15 mouse cellular contexts compared by ENCODE assay signal in the genomic region with DNA sequence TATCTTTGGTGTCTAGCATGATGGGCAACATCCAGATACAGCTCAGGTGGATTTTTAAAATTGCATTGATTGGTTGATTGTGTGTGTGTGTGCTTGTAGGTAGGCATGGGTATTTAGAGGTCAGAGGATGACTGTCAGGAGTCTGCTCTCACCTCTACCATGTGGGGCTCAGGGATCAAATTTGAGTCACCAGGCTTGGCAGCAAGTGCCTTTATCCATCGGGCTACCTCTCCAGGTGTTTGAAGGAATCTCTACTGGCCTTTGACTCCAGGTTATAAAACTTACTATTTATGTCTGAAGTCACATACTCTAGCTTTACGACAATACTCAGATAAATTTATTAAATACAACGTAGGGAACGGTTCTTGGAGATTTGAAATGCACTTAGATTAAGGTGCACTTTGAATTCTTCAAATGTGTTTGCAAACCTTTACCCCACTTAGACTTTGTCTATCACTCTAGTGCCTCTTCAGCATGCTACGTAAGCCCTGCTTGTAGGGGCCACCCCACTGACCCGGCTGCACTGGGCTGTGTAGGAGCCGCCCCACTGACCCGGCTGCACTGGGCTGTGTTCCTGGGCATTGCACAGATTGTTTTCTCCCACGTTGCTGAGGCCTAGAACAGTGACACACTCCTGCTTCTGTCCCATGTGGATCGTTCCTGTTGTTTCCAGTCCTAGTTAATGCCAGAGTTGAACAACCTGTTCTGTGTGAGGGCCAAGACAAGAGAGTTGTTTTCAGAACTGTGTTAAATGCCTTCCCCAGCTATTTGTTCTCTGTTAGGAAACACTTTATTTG. TPM values are rescaled to one million over a fixed set of nuclear protein-coding genes. Genes with fewer than 3 reads are reported as not detected.
DNase-seq lines count a peak whose midpoint lies in the region; ATAC-seq and TF ChIP-seq lines count a peak whose summit lies in the region.
"Had no signal": no experiment of that assay in that cellular context is flagged by ENCODE, and none has a peak within 500 bp of the region (broad histone marks: within the 10 kb centered on the region; RNA-seq: fewer than 3 reads in every experiment).

No protein-coding gene starts in this region.

- TF ChIP-seq CTCF in lung, adult 2 months (IDR thresholded peaks at IDR 0.05; ENCODE audit: insufficient read depth, low read length): no peak
- no peak for TF ChIP-seq CTCF in stomach, postnatal 0 days (IDR thresholded peaks at IDR 0.05; ENCODE audit: low read depth)

- TF ChIP-seq EP300 in stomach, postnatal 0 days (optimal IDR thresholded peaks at IDR 0.05): no peak

- no peaks in the 10 kb centered on the region for H3K27me3 ChIP-seq in liver, embryonic 15.5 days
- no peaks in the 10 kb centered on the region for H3K27me3 ChIP-seq in liver, embryonic 11.5 days (replicated peaks; ENCODE audit: control insufficient read depth, insufficient read depth, low read length)
- no peaks in the 10 kb centered on the region for H3K27me3 ChIP-seq in kidney, embryonic 15.5 days
- H3K27me3 ChIP-seq in stomach, postnatal 0 days (ENCODE audit: control insufficient read depth, insufficient read depth, low read length): no peaks in the 10 kb centered on the region
- no peaks in the 10 kb centered on the region for H3K27me3 ChIP-seq in heart, embryonic 10.5 days (ENCODE audit: insufficient read depth, poor library complexity, severe bottlenecking)
- H3K27me3 ChIP-seq: hindbrain, embryonic 12.5 days; liver, embryonic 13.5 days had no signal

- no peak for TF ChIP-seq POLR2A in lung, adult 2 months (IDR thresholded peaks at IDR 0.05; ENCODE audit: borderline replicate concordance, extremely low read depth, low read depth, low read length)

- H3K36me3 ChIP-seq in liver, embryonic 15.5 days (replicated peaks): peaks cover 84% of the 10 kb centered on the region
- H3K36me3 ChIP-seq in liver, embryonic 11.5 days (ENCODE audit: control insufficient read depth, insufficient read depth, low read length): peaks cover 32% of the 10 kb centered on the region
- peaks cover 71% of the 10 kb centered on the region for H3K36me3 ChIP-seq in kidney, embryonic 15.5 days
- peaks cover 13% of the 10 kb centered on the region; the same call in 1 of the 2 replicates for H3K36me3 ChIP-seq in stomach, postnatal 0 days (ENCODE audit: control insufficient read depth, insufficient read depth, low read length)
- H3K36me3 ChIP-seq in heart, embryonic 10.5 days: peaks cover 50% of the 10 kb centered on the region

- H3K4me2 ChIP-seq in liver, embryonic 15.5 days: no peak overlapping the region
- no peak overlapping the region for H3K4me2 ChIP-seq in liver, embryonic 11.5 days
- no peak overlapping the region for H3K4me2 ChIP-seq in kidney, embryonic 15.5 days
- no peak overlapping the region for H3K4me2 ChIP-seq in stomach, postnatal 0 days (replicated peaks; ENCODE audit: low read depth)
- H3K4me2 ChIP-seq: hindbrain, embryonic 12.5 days; liver, embryonic 13.5 days; midbrain, embryonic 11.5 days had no signal

- H3K9me3 ChIP-seq in liver, embryonic 15.5 days (replicated peaks): no peaks in the 10 kb centered on the region
- H3K9me3 ChIP-seq in liver, embryonic 11.5 days (ENCODE audit: control insufficient read depth, low read length): no peaks in the 10 kb centered on the region
- no peaks in the 10 kb centered on the region for H3K9me3 ChIP-seq in kidney, embryonic 15.5 days (replicated peaks)
- H3K9me3 ChIP-seq in stomach, postnatal 0 days (ENCODE audit: control insufficient read depth, low read length): no peaks in the 10 kb centered on the region
- no peaks in the 10 kb centered on the region for H3K9me3 ChIP-seq in heart, embryonic 10.5 days
- H3K9me3 ChIP-seq: G1E; hindbrain, embryonic 12.5 days; liver, embryonic 13.5 days had no signal

- no peak overlapping the region for H3K27ac ChIP-seq in liver, embryonic 15.5 days (replicated peaks)
- H3K27ac ChIP-seq in liver, embryonic 11.5 days (ENCODE audit: low read depth, low read length): no peak overlapping the region
- peak overlapping the region; percentile 11; the same call in 1 of the 2 replicates for H3K27ac ChIP-seq in kidney, embryonic 15.5 days
- H3K27ac ChIP-seq in stomach, postnatal 0 days (replicated peaks): 0 out of 2 replicates have a peak overlapping the region, but pooled peaks have one; percentile 5
- H3K27ac ChIP-seq in heart, embryonic 10.5 days: no peak overlapping the region
- H3K27ac ChIP-seq: hindbrain, embryonic 12.5 days; liver, embryonic 13.5 days had no signal

- H3K9ac ChIP-seq in liver, embryonic 15.5 days: no peak overlapping the region
- H3K9ac ChIP-seq in liver, embryonic 11.5 days (ENCODE audit: low read depth, low read length): no peak overlapping the region
- H3K9ac ChIP-seq in kidney, embryonic 15.5 days: no peak overlapping the region
- no peak overlapping the region for H3K9ac ChIP-seq in stomach, postnatal 0 days (ENCODE audit: low read length)
- H3K9ac ChIP-seq: hindbrain, embryonic 12.5 days; liver, embryonic 13.5 days had no signal

- DNase-seq in liver, embryonic 11.5 days (ENCODE audit: low spot score): no peak
- peak; percentile 64 for DNase-seq in lung, adult 2 months
- DNase-seq in stomach, postnatal 0 days (ENCODE audit: low spot score): no peak
- DNase-seq in heart, embryonic 10.5 days (ENCODE audit: low spot score): no peak
- no peak for DNase-seq in Muller cell, postnatal 12 days (ENCODE audit: inconsistent ontology term)
- DNase-seq in heart, adult 11 months: no peak
- DNase-seq: cerebellum, adult 18-20 months; liver, embryonic 13.5 days; right cerebral cortex, adult 18-20 months; thymus, adult 18-20 months had no signal

- ATAC-seq in liver, embryonic 15.5 days (ENCODE audit: insufficient read depth): peak; percentile 49
- no peak for ATAC-seq in liver, embryonic 11.5 days (replicated peaks; ENCODE audit: low FRiP score)
- no peak; the same call in 1 of the 2 replicates for ATAC-seq in kidney, embryonic 15.5 days (replicated peaks; ENCODE audit: low FRiP score)
- peak; percentile 75 for ATAC-seq in stomach, postnatal 0 days (ENCODE audit: low FRiP score, low TSS enrichment)

- WGBS in liver, embryonic 15.5 days (ENCODE audit: insufficient replicate concordance): 84% methylated on average over 10 of the region's 10 CpGs
- WGBS in liver, embryonic 11.5 days: 87% methylated on average over 10 of the region's 10 CpGs
- WGBS in kidney, embryonic 15.5 days: 49% methylated on average over 10 of the region's 10 CpGs
- 66% methylated on average over 10 of the region's 10 CpGs for WGBS in lung, adult 2 months
- WGBS in stomach, postnatal 0 days: 70% methylated on average over 10 of the region's 10 CpGs
- WGBS in heart, embryonic 10.5 days: 85% methylated on average over 10 of the region's 10 CpGs

- H3K4me3 ChIP-seq in liver, embryonic 15.5 days (replicated peaks): no peak overlapping the region
- no peak overlapping the region for H3K4me3 ChIP-seq in liver, embryonic 11.5 days (ENCODE audit: low read depth, low read length)
- H3K4me3 ChIP-seq in kidney, embryonic 15.5 days (replicated peaks): no peak overlapping the region
- no peak overlapping the region for H3K4me3 ChIP-seq in lung, adult 2 months (replicated peaks; ENCODE audit: extremely low read depth, low read depth, low read length)
- no peak overlapping the region for H3K4me3 ChIP-seq in stomach, postnatal 0 days (ENCODE audit: low read depth, low read length)
- H3K4me3 ChIP-seq in heart, embryonic 10.5 days: no peak overlapping the region
- H3K4me3 ChIP-seq: hindbrain, embryonic 12.5 days; liver, embryonic 13.5 days had no signal

- H3K4me1 ChIP-seq in liver, embryonic 15.5 days (replicated peaks): peaks cover 10% of the 10 kb centered on the region; the same call in 1 of the 2 replicates
- H3K4me1 ChIP-seq in liver, embryonic 11.5 days (replicated peaks; ENCODE audit: control insufficient read depth, insufficient read depth, low read length): no peaks in the 10 kb centered on the region
- 0 out of 2 replicates have a peak, but pooled peaks cover 3% of the 10 kb centered on the region for H3K4me1 ChIP-seq in kidney, embryonic 15.5 days
- peaks cover 19% of the 10 kb centered on the region for H3K4me1 ChIP-seq in lung, adult 2 months (ENCODE audit: control insufficient read depth, insufficient read depth, low read length)
- H3K4me1 ChIP-seq in stomach, postnatal 0 days (replicated peaks; ENCODE audit: control insufficient read depth, insufficient read depth): no peaks in the 10 kb centered on the region
- peaks cover 21% of the 10 kb centered on the region for H3K4me1 ChIP-seq in heart, embryonic 10.5 days
- H3K4me1 ChIP-seq: hindbrain, embryonic 12.5 days had no signal

RNA-seq across cellular contexts. Expression of a gene that starts 16.4 kb away (rescaled TPM):
- 22.7 and 26.2 TPM in 2 replicates for polyA plus RNA-seq in liver, embryonic 15.5 days (2015; fragmentation: Nextera tagmentation; extraction: Ambion mirVana)
- polyA plus RNA-seq in liver, embryonic 11.5 days (2014; fragmentation: Nextera tagmentation; extraction: Ambion mirVana): 43.3 and 49.0 TPM in 2 replicates
- 33.6 and 34.6 TPM in 2 replicates for polyA plus RNA-seq in kidney, embryonic 15.5 days (2015; fragmentation: Nextera tagmentation; extraction: Ambion mirVana)
- 44.9 and 46.4 TPM in 2 replicates for polyA plus RNA-seq in lung, adult 2 months (2012; rRNA removed)
- 33.2 and 34.4 TPM in 2 replicates for polyA plus RNA-seq in stomach, postnatal 0 days (2015; fragmentation: Nextera tagmentation; extraction: Ambion mirVana)
- polyA plus RNA-seq in heart, embryonic 10.5 days (2016; fragmentation: Nextera tagmentation; extraction: Ambion mirVana): 30.9 and 35.7 TPM in 2 replicates

RNA-seq across cellular contexts. Expression of a gene that starts 28.8 kb away (rescaled TPM):
- 22.7 and 25.2 TPM in 2 replicates for polyA plus RNA-seq in liver, embryonic 15.5 days (2015; fragmentation: Nextera tagmentation; extraction: Ambion mirVana)
- 39.6 and 41.1 TPM in 2 replicates for polyA plus RNA-seq in liver, embryonic 11.5 days (2014; fragmentation: Nextera tagmentation; extraction: Ambion mirVana)
- 30.0 and 32.1 TPM in 2 replicates for polyA plus RNA-seq in kidney, embryonic 15.5 days (2015; fragmentation: Nextera tagmentation; extraction: Ambion mirVana)
- 24.3 and 32.2 TPM in 2 replicates for polyA plus RNA-seq in lung, adult 2 months (2012; rRNA removed)
- 33.0 and 33.6 TPM in 2 replicates for polyA plus RNA-seq in stomach, postnatal 0 days (2015; fragmentation: Nextera tagmentation; extraction: Ambion mirVana)
- polyA plus RNA-seq in heart, embryonic 10.5 days (2016; fragmentation: Nextera tagmentation; extraction: Ambion mirVana): 21.2 and 25.5 TPM in 2 replicates

RNA-seq across cellular contexts. Expression of a gene that starts 54.9 kb away (rescaled TPM):
- polyA plus RNA-seq in liver, embryonic 15.5 days (2015; fragmentation: Nextera tagmentation; extraction: Ambion mirVana): 42.5 and 46.6 TPM in 2 replicates
- polyA plus RNA-seq in liver, embryonic 11.5 days (2014; fragmentation: Nextera tagmentation; extraction: Ambion mirVana): 80.5 and 83.7 TPM in 2 replicates
- 73.4 and 75.3 TPM in 2 replicates for polyA plus RNA-seq in kidney, embryonic 15.5 days (2015; fragmentation: Nextera tagmentation; extraction: Ambion mirVana)
- polyA plus RNA-seq in lung, adult 2 months (2012; rRNA removed): 41.9 and 45.4 TPM in 2 replicates
- 72.0 and 76.2 TPM in 2 replicates for polyA plus RNA-seq in stomach, postnatal 0 days (2015; fragmentation: Nextera tagmentation; extraction: Ambion mirVana)
- polyA plus RNA-seq in heart, embryonic 10.5 days (2016; fragmentation: Nextera tagmentation; extraction: Ambion mirVana): 64.9 and 74.8 TPM in 2 replicates

RNA-seq across cellular contexts. Expression of a gene that starts 55.0 kb away (rescaled TPM):
- polyA plus RNA-seq in liver, embryonic 15.5 days (2015; fragmentation: Nextera tagmentation; extraction: Ambion mirVana): 10.9 and 11.2 TPM in 2 replicates
- polyA plus RNA-seq in liver, embryonic 11.5 days (2014; fragmentation: Nextera tagmentation; extraction: Ambion mirVana): 28.5 and 32.2 TPM in 2 replicates
- 28.0 TPM in 2 replicates for polyA plus RNA-seq in kidney, embryonic 15.5 days (2015; fragmentation: Nextera tagmentation; extraction: Ambion mirVana)
- polyA plus RNA-seq in lung, adult 2 months (2012; rRNA removed): 7.0 and 8.0 TPM in 2 replicates
- polyA plus RNA-seq in stomach, postnatal 0 days (2015; fragmentation: Nextera tagmentation; extraction: Ambion mirVana): 12.6 and 13.8 TPM in 2 replicates
- polyA plus RNA-seq in heart, embryonic 10.5 days (2016; fragmentation: Nextera tagmentation; extraction: Ambion mirVana): 25.2 and 26.1 TPM in 2 replicates

RNA-seq across cellular contexts. Expression of a gene that starts 55.8 kb away (rescaled TPM):
- 6.0 and 6.6 TPM in 2 replicates for polyA plus RNA-seq in liver, embryonic 15.5 days (2015; fragmentation: Nextera tagmentation; extraction: Ambion mirVana)
- polyA plus RNA-seq in liver, embryonic 11.5 days (2014; fragmentation: Nextera tagmentation; extraction: Ambion mirVana): 8.5 TPM in 2 replicates
- polyA plus RNA-seq in kidney, embryonic 15.5 days (2015; fragmentation: Nextera tagmentation; extraction: Ambion mirVana): 4.7 and 5.0 TPM in 2 replicates
- 11.2 and 12.0 TPM in 2 replicates for polyA plus RNA-seq in lung, adult 2 months (2012; rRNA removed)
- polyA plus RNA-seq in stomach, postnatal 0 days (2015; fragmentation: Nextera tagmentation; extraction: Ambion mirVana): 2.3 and 2.4 TPM in 2 replicates
- 4.4 and 4.8 TPM in 2 replicates for polyA plus RNA-seq in heart, embryonic 10.5 days (2016; fragmentation: Nextera tagmentation; extraction: Ambion mirVana)

Comparison
In these comparisons a context has a peak if more than half of its experiments do, and no peak if none do; other contexts are left out.
1. ATAC-seq: peak in liver, embryonic 15.5 days (single experiment) and stomach, postnatal 0 days (single experiment); none in liver, embryonic 11.5 days (single experiment) and kidney, embryonic 15.5 days (single experiment).
2. H3K27ac ChIP-seq: peak in kidney, embryonic 15.5 days (single experiment) and stomach, postnatal 0 days (single experiment); none in liver, embryonic 15.5 days (single experiment), liver, embryonic 11.5 days (single experiment) and heart, embryonic 10.5 days (single experiment).